Mouse (Mus musculus): ENCODE measurements around the gene Cnot6l. TPM values are rescaled to one million over a fixed set of nuclear protein-coding genes. Genes with fewer than 3 reads are reported as not detected.

Cnot6l gene
- 7.2 and 9.9 TPM in 2 replicates for polyA plus RNA-seq (2012; rRNA removed)

GRCm38 (mm10) chr5:96164021-96164411, at the start of gene Cnot6l:
Gene Cnot6l (minus strand): TSS chr5:96164171.
- no peak for TF ChIP-seq POLR2A (IDR thresholded peaks at IDR 0.05; ENCODE audit: low read depth, low read length)
- TF ChIP-seq CTCF (conservative IDR thresholded peaks at IDR 0.05; ENCODE audit: insufficient read depth, insufficient read length, low read depth, low read length) = no peak
- peaks cover 3% of the 10 kb centered on the region; the same call in 1 of the 2 replicates for H3K4me1 ChIP-seq (ENCODE audit: control insufficient read depth, insufficient read depth, low read length)
- H3K27ac ChIP-seq (ENCODE audit: insufficient read depth, low read depth, low read length) = peak within 1 kb of the TSS; percentile 57
- no peaks in the 10 kb centered on the region for H3K36me3 ChIP-seq (ENCODE audit: control insufficient read depth, insufficient read depth, low read length)
- H3K27me3 ChIP-seq (replicated peaks; ENCODE audit: control insufficient read depth, insufficient read depth, low read length) = no peaks in the 10 kb centered on the region
- WGBS = 26% methylated on average over 5 of the region's 5 CpGs
- H3K4me3 ChIP-seq (ENCODE audit: insufficient read depth, low read depth, low read length) = peak within 1 kb of the TSS; percentile 89
- DNase-seq = peak; percentile 84

- Histone ChIP-seq H3K4me3 (ENCODE audit: insufficient read depth, low read depth, low read length) (peak overlapping the region; percentile 72), H3K27me3 (replicated peaks; ENCODE audit: control insufficient read depth, insufficient read depth, low read length) (no peaks in the 10 kb centered on the region), H3K27ac (ENCODE audit: insufficient read depth, low read depth, low read length) (peak overlapping the region; percentile 77), H3K4me1 (ENCODE audit: control insufficient read depth, insufficient read depth, low read length) (peaks cover 5% of the 10 kb centered on the region; the same call in 1 of the 2 replicates), H3K36me3 (ENCODE audit: control insufficient read depth, insufficient read depth, low read length) (no peaks in the 10 kb centered on the region)
- DNase-seq = peak; percentile 97
- TF ChIP-seq CTCF (conservative IDR thresholded peaks at IDR 0.05; ENCODE audit: insufficient read depth, insufficient read length, low read depth, low read length) = no peak
- peak; percentile 87 for TF ChIP-seq POLR2A (IDR thresholded peaks at IDR 0.05; ENCODE audit: low read depth, low read length)
- under 1% methylated on average over 35 of the region's 35 CpGs for WGBS
Measured at GRCm38 (mm10) chr5:96209916-96210583, 46.1 kb upstream of the Cnot6l start.

- H3K4me1 ChIP-seq (ENCODE audit: control insufficient read depth, insufficient read depth, low read length) = peaks cover 5% of the 10 kb centered on the region; the same call in 1 of the 2 replicates
Measured at GRCm38 (mm10) chr5:96209459-96209858, 45.5 kb upstream of the Cnot6l start, which contains the start of gene Mrpl1. Gene Mrpl1 (plus strand): TSS chr5:96209493.

GRCm38 (mm10) chr5:96208543-96208942, 44.6 kb upstream of the Cnot6l start:
- H3K27ac ChIP-seq (ENCODE audit: insufficient read depth, low read depth, low read length) = no peak overlapping the region
- no peak for DNase-seq
- no peak overlapping the region for H3K4me3 ChIP-seq (ENCODE audit: insufficient read depth, low read depth, low read length)
- WGBS = 35% methylated on average over 4 of the region's 4 CpGs
- TF ChIP-seq POLR2A (IDR thresholded peaks at IDR 0.05; ENCODE audit: low read depth, low read length) = no peak
- no peak for TF ChIP-seq CTCF (conservative IDR thresholded peaks at IDR 0.05; ENCODE audit: insufficient read depth, insufficient read length, low read depth, low read length)
- no peaks in the 10 kb centered on the region for H3K27me3 ChIP-seq (replicated peaks; ENCODE audit: control insufficient read depth, insufficient read depth, low read length)
- peaks cover 5% of the 10 kb centered on the region; the same call in 1 of the 2 replicates for H3K4me1 ChIP-seq (ENCODE audit: control insufficient read depth, insufficient read depth, low read length)
- no peaks in the 10 kb centered on the region for H3K36me3 ChIP-seq (ENCODE audit: control insufficient read depth, insufficient read depth, low read length)

More at GRCm38 (mm10) chr5:96209459-96209858, 45.5 kb upstream of the Cnot6l start, which contains the start of gene Mrpl1:
- no peak for DNase-seq
- whole genome bisulfite sequencing = under 1% methylated on average over 17 of the region's 17 CpGs
- H3K27ac ChIP-seq (ENCODE audit: insufficient read depth, low read depth, low read length) = peak within 1 kb of the TSS; percentile 77
- no peaks in the 10 kb centered on the region for H3K36me3 ChIP-seq (ENCODE audit: control insufficient read depth, insufficient read depth, low read length)
- no peak for TF ChIP-seq CTCF (conservative IDR thresholded peaks at IDR 0.05; ENCODE audit: insufficient read depth, insufficient read length, low read depth, low read length)
- no peak for TF ChIP-seq POLR2A (IDR thresholded peaks at IDR 0.05; ENCODE audit: low read depth, low read length)
- no peaks in the 10 kb centered on the region for H3K27me3 ChIP-seq (replicated peaks; ENCODE audit: control insufficient read depth, insufficient read depth, low read length)
- H3K4me3 ChIP-seq (ENCODE audit: insufficient read depth, low read depth, low read length) = peak within 1 kb of the TSS; percentile 72

- no peak for DNase-seq
- Histone ChIP-seq H3K27me3 (replicated peaks; ENCODE audit: control insufficient read depth, insufficient read depth, low read length) (no peaks in the 10 kb centered on the region), H3K4me1 (ENCODE audit: control insufficient read depth, insufficient read depth, low read length) (peaks cover 5% of the 10 kb centered on the region; the same call in 1 of the 2 replicates), H3K36me3 (ENCODE audit: control insufficient read depth, insufficient read depth, low read length) (no peaks in the 10 kb centered on the region), H3K4me3 (ENCODE audit: insufficient read depth, low read depth, low read length) (no peak overlapping the region), H3K27ac (ENCODE audit: insufficient read depth, low read depth, low read length) (0 out of 2 replicates have a peak overlapping the region, but pooled peaks have one; percentile 16)
- TF ChIP-seq POLR2A (IDR thresholded peaks at IDR 0.05; ENCODE audit: low read depth, low read length) (no peak), CTCF (conservative IDR thresholded peaks at IDR 0.05; ENCODE audit: insufficient read depth, insufficient read length, low read depth, low read length) (no peak)
- 87% methylated on average over 2 of the region's 2 CpGs for WGBS
Measured at GRCm38 (mm10) chr5:96207531-96207930, 43.6 kb upstream of the Cnot6l start.

GRCm38 (mm10) chr5:96206897-96207296, 42.9 kb upstream of the Cnot6l start:
- TF ChIP-seq CTCF (conservative IDR thresholded peaks at IDR 0.05; ENCODE audit: insufficient read depth, insufficient read length, low read depth, low read length) = no peak
- no peak for TF ChIP-seq POLR2A (IDR thresholded peaks at IDR 0.05; ENCODE audit: low read depth, low read length)
- DNase-seq = peak; percentile 88
- H3K27me3 ChIP-seq (replicated peaks; ENCODE audit: control insufficient read depth, insufficient read depth, low read length) = no peaks in the 10 kb centered on the region
- H3K36me3 ChIP-seq (ENCODE audit: control insufficient read depth, insufficient read depth, low read length) = no peaks in the 10 kb centered on the region
- H3K4me1 ChIP-seq (ENCODE audit: control insufficient read depth, insufficient read depth, low read length) = peaks cover 5% of the 10 kb centered on the region; the same call in 1 of the 2 replicates
- 13% methylated on average over 2 of the region's 2 CpGs for WGBS
- H3K27ac ChIP-seq (ENCODE audit: insufficient read depth, low read depth, low read length) = no peak overlapping the region
- no peak overlapping the region for H3K4me3 ChIP-seq (ENCODE audit: insufficient read depth, low read depth, low read length)

GRCm38 (mm10) chr5:96201462-96202154, 37.6 kb upstream of the Cnot6l start:
- Histone ChIP-seq H3K27me3 (replicated peaks; ENCODE audit: control insufficient read depth, insufficient read depth, low read length) (no peaks in the 10 kb centered on the region), H3K4me1 (ENCODE audit: control insufficient read depth, insufficient read depth, low read length) (no peaks in the 10 kb centered on the region; the same call in 1 of the 2 replicates), H3K27ac (ENCODE audit: insufficient read depth, low read depth, low read length) (no peak overlapping the region), H3K36me3 (ENCODE audit: control insufficient read depth, insufficient read depth, low read length) (no peaks in the 10 kb centered on the region), H3K4me3 (ENCODE audit: insufficient read depth, low read depth, low read length) (no peak overlapping the region)
- DNase-seq = no peak
- WGBS = 77% methylated on average over 10 of the region's 10 CpGs
- TF ChIP-seq POLR2A (IDR thresholded peaks at IDR 0.05; ENCODE audit: low read depth, low read length) = no peak
- no peak for TF ChIP-seq CTCF (conservative IDR thresholded peaks at IDR 0.05; ENCODE audit: insufficient read depth, insufficient read length, low read depth, low read length)
